Comparison of ENCODE assay signal across 9 mouse cellular contexts in genomic region chr2:104685418-104685817, GRCm38 (mm10). TPM values are rescaled to one million over a fixed set of nuclear protein-coding genes. Genes with fewer than 3 reads are reported as not detected.
DNase-seq lines count a peak whose midpoint lies in the region; ATAC-seq and TF ChIP-seq lines count a peak whose summit lies in the region.
"Had no signal": no experiment of that assay in that cellular context is flagged by ENCODE, and none has a peak within 500 bp of the region (broad histone marks: within the 10 kb centered on the region; RNA-seq: fewer than 3 reads in every experiment).

No protein-coding gene starts in this region.

- 12% methylated on average over 13 of the region's 13 CpGs for WGBS in hindbrain, embryonic 11.5 days
- 4% methylated on average over 13 of the region's 13 CpGs for WGBS in lung, postnatal 0 days

- DNase-seq in MEL (ENCODE audit: low read depth, low spot score): peak; percentile 85
- DNase-seq in cerebellum, adult 8-10 months: peak; percentile 78
- DNase-seq in frontal cortex, adult 2 months (ENCODE audit: extremely low spot score in 1 of 2, low spot score in 1 of 2): peak; percentile 44 to 86
- peak; percentile 91 for DNase-seq in hindbrain, embryonic 11.5 days (ENCODE audit: low spot score)
- peak; percentile 84 to 89 for DNase-seq in layer of hippocampus, postnatal 10 days (ENCODE audit: low spot score in 2 of 2)
- DNase-seq in lung, postnatal 0 days (ENCODE audit: low spot score): peak; percentile 89
- peak; percentile 62 for DNase-seq in retina, adult 2 months (ENCODE audit: low read depth, low spot score)
- peak; percentile 75 for DNase-seq in thymus, postnatal 25 days

- H3K9ac ChIP-seq in MEL (ENCODE audit: control insufficient read depth, low read depth, low read length, poor library complexity, severe bottlenecking): no peak overlapping the region
- no peak overlapping the region for H3K9ac ChIP-seq in hindbrain, embryonic 11.5 days (ENCODE audit: low read depth, low read length)
- no peak overlapping the region for H3K9ac ChIP-seq in lung, postnatal 0 days (replicated peaks; ENCODE audit: low read depth)

- no peak overlapping the region for H3K4me2 ChIP-seq in hindbrain, embryonic 11.5 days (replicated peaks; ENCODE audit: low read depth, low read length)
- no peak overlapping the region for H3K4me2 ChIP-seq in lung, postnatal 0 days (replicated peaks; ENCODE audit: low read depth, low read length)

- peak; percentile 82 to 91 (median 86) for TF ChIP-seq CTCF in MEL (IDR thresholded peaks at IDR 0.05 in 2 of 3, conservative IDR thresholded peaks at IDR 0.05 in 1 of 3; ENCODE audit: control insufficient read depth in 1 of 3, insufficient read depth in 1 of 3, low read depth in 2 of 3, low read length in 3 of 3, poor library complexity in 1 of 3, severe bottlenecking in 1 of 3)
- TF ChIP-seq CTCF in lung, postnatal 0 days (IDR thresholded peaks at IDR 0.05): peak; percentile 99

- H3K9me3 ChIP-seq in MEL (replicated peaks; ENCODE audit: insufficient read depth, low read length): no peaks in the 10 kb centered on the region
- H3K9me3 ChIP-seq in hindbrain, embryonic 11.5 days (ENCODE audit: control insufficient read depth, low read length): no peaks in the 10 kb centered on the region
- H3K9me3 ChIP-seq in lung, postnatal 0 days (ENCODE audit: low read length): no peaks in the 10 kb centered on the region

- no peak for TF ChIP-seq POLR2A in MEL (IDR thresholded peaks at IDR 0.05; ENCODE audit: control insufficient read depth in 1 of 2, insufficient read depth in 1 of 2, low read depth in 1 of 2, low read length in 2 of 2, poor library complexity in 1 of 2)

- TF ChIP-seq RAD21 in MEL (IDR thresholded peaks at IDR 0.05; ENCODE audit: low read depth, low read length): peak; percentile 81

- H3K4me3 ChIP-seq in MEL (ENCODE audit: control insufficient read depth in 1 of 2, insufficient read depth in 1 of 2, low read depth in 2 of 2, low read length in 2 of 2): no peak overlapping the region
- no peak overlapping the region for H3K4me3 ChIP-seq in hindbrain, embryonic 11.5 days (ENCODE audit: low read depth, low read length)
- H3K4me3 ChIP-seq in lung, postnatal 0 days (ENCODE audit: low read depth, low read length): no peak overlapping the region

- H3K27me3 ChIP-seq in MEL (ENCODE audit: control insufficient read depth in 1 of 2, insufficient read depth in 2 of 2, low read length in 2 of 2): no peaks in the 10 kb centered on the region
- H3K27me3 ChIP-seq in hindbrain, embryonic 11.5 days (ENCODE audit: control insufficient read depth, insufficient read depth, low read length): no peaks in the 10 kb centered on the region
- H3K27me3 ChIP-seq in lung, postnatal 0 days (replicated peaks; ENCODE audit: insufficient read depth, low read length): no peaks in the 10 kb centered on the region

- peaks cover 0 to 3% of the 10 kb centered on the region in 2 experiments; a peak in 2 of 4 replicates for H3K36me3 ChIP-seq in MEL (ENCODE audit: control insufficient read depth in 1 of 2, insufficient read depth in 2 of 2, low read length in 2 of 2)
- no peaks in the 10 kb centered on the region for H3K36me3 ChIP-seq in hindbrain, embryonic 11.5 days (ENCODE audit: control insufficient read depth, insufficient read depth, low read length)
- H3K36me3 ChIP-seq in lung, postnatal 0 days (ENCODE audit: insufficient read depth, low read length): no peaks in the 10 kb centered on the region

- H3K79me2 ChIP-seq in MEL (ENCODE audit: control insufficient read depth, insufficient read depth, low read length, poor library complexity): no peaks in the 10 kb centered on the region

- TF ChIP-seq EP300 in MEL (IDR thresholded peaks at IDR 0.05; ENCODE audit: low read depth in 1 of 2, low read length in 2 of 2): no peak
- TF ChIP-seq EP300 in lung, postnatal 0 days (IDR thresholded peaks at IDR 0.05): no peak

- peak; percentile 90 for ATAC-seq in hindbrain, embryonic 11.5 days (ENCODE audit: low FRiP score)
- ATAC-seq in lung, postnatal 0 days: peak; percentile 90

- peaks cover 4 to 10% of the 10 kb centered on the region in 2 experiments; a peak in 2 of 4 replicates for H3K4me1 ChIP-seq in MEL (ENCODE audit: control insufficient read depth in 1 of 2, insufficient read depth in 2 of 2, low read length in 2 of 2)
- H3K4me1 ChIP-seq in hindbrain, embryonic 11.5 days (replicated peaks; ENCODE audit: control insufficient read depth, insufficient read depth, low read length): no peaks in the 10 kb centered on the region
- no peaks in the 10 kb centered on the region for H3K4me1 ChIP-seq in lung, postnatal 0 days (ENCODE audit: insufficient read depth, low read depth, low read length)

- H3K27ac ChIP-seq in MEL (ENCODE audit: control insufficient read depth, low read depth, low read length): no peak overlapping the region
- no peak overlapping the region for H3K27ac ChIP-seq in hindbrain, embryonic 11.5 days (ENCODE audit: low read depth, low read length)
- H3K27ac ChIP-seq in lung, postnatal 0 days (ENCODE audit: low read length): no peak overlapping the region

TF ChIP-seq in MEL, 35 proteins besides CTCF, POLR2A, EP300 and RAD21:
- no peak for TF ChIP-seq RCOR1 (IDR thresholded peaks at IDR 0.05; ENCODE audit: low read depth, low read length)
- TF ChIP-seq ZC3H11A (IDR thresholded peaks at IDR 0.05; ENCODE audit: low read depth, low read length): peak; percentile 78
- TF ChIP-seq SMC3 (IDR thresholded peaks at IDR 0.05; ENCODE audit: low read depth, low read length): peak; percentile 83

RNA-seq across cellular contexts. Expression of gene Tcp11l1, which starts 26.6 kb away (rescaled TPM):
- total RNA-seq in MEL (2012; rRNA removed): 26.7 and 28.6 TPM in 2 replicates
- 10 to 100 TPM in 1 of 2 experiments, not detected in 1; 22.1 TPM for polyA plus RNA-seq in MEL (2012; ENCODE audit: insufficient read depth in 1 of 2, insufficient read length in 2 of 2, low read depth in 1 of 2, low replicate concordance in 2 of 2, missing spikeins in 1 of 2)
- 14.6 and 17.5 TPM in 2 replicates for polyA plus RNA-seq in frontal cortex, adult 2 months (2012; rRNA removed)
- polyA plus RNA-seq in hindbrain, embryonic 11.5 days (2014; fragmentation: Nextera tagmentation; extraction: Ambion mirVana): 68.5 and 69.5 TPM in 2 replicates
- 10 to 100 TPM; 48.2 to 49.6 TPM for total RNA-seq in layer of hippocampus, postnatal 10 days (2021)
- polyA plus RNA-seq in lung, postnatal 0 days (2015; fragmentation: Nextera tagmentation; extraction: Ambion mirVana): 12.5 and 12.9 TPM in 2 replicates

RNA-seq across cellular contexts. Expression of gene Pin1rt1, which starts 30.8 kb away (rescaled TPM):
- not detected in 2 replicates for total RNA-seq in MEL (2012; rRNA removed)
- under 1 TPM in 1 of 2 experiments, not detected in 1; 0.07 TPM for polyA plus RNA-seq in MEL (2012; ENCODE audit: insufficient read depth in 1 of 2, insufficient read length in 2 of 2, low read depth in 1 of 2, low replicate concordance in 2 of 2, missing spikeins in 1 of 2)
- polyA plus RNA-seq in frontal cortex, adult 2 months (2012; rRNA removed): not detected in 2 replicates
- not detected in 2 replicates for polyA plus RNA-seq in hindbrain, embryonic 11.5 days (2014; fragmentation: Nextera tagmentation; extraction: Ambion mirVana)
- total RNA-seq in layer of hippocampus, postnatal 10 days (2021): not detected
- polyA plus RNA-seq in lung, postnatal 0 days (2015; fragmentation: Nextera tagmentation; extraction: Ambion mirVana): not detected in 2 replicates
- total RNA-seq: neutrophil, adult 5-6 weeks had no signal

RNA-seq across cellular contexts. Expression of gene Depdc7, which starts 57.3 kb away (rescaled TPM):
- total RNA-seq in MEL (2012; rRNA removed): 7.1 and 8.0 TPM in 2 replicates
- polyA plus RNA-seq in MEL (2012; ENCODE audit: insufficient read depth in 1 of 2, insufficient read length in 2 of 2, low read depth in 1 of 2, low replicate concordance in 2 of 2, missing spikeins in 1 of 2): 1 to 10 TPM in 1 of 2 experiments, not detected in 1; 8.6 TPM
- 1.5 and 1.8 TPM in 2 replicates for polyA plus RNA-seq in frontal cortex, adult 2 months (2012; rRNA removed)
- polyA plus RNA-seq in hindbrain, embryonic 11.5 days (2014; fragmentation: Nextera tagmentation; extraction: Ambion mirVana): 2.4 TPM in 2 replicates
- total RNA-seq in layer of hippocampus, postnatal 10 days (2021): 1 to 10 TPM; 3.0 to 3.2 TPM
- polyA plus RNA-seq in lung, postnatal 0 days (2015; fragmentation: Nextera tagmentation; extraction: Ambion mirVana): 2.2 and 2.7 TPM in 2 replicates
